Mouse (Mus musculus): Measurements from ENCODE around the gene Creld2.

The Creld2 gene

GRCm38 (mm10) chr15:88870418-88871185, 51.2 kb downstream of the Creld2 start:
- DNase-seq, result no peak

GRCm38 (mm10) chr15:88874061-88874460, 54.6 kb downstream of the Creld2 start:
- DNase-seq, result no peak

GRCm38 (mm10) chr15:88874477-88874876, 55.0 kb downstream of the Creld2 start:
- no peak for DNase-seq

GRCm38 (mm10) chr15:88875625-88876081, 56.2 kb downstream of the Creld2 start:
- no peak for DNase-seq

All from spleen, adult 18-20 months (tissue).